Mouse (Mus musculus): ENCODE measurements around the gene Xrcc3. TPM values are rescaled to one million over a fixed set of nuclear protein-coding genes. Genes with fewer than 3 reads are reported as not detected.

The Xrcc3 gene
- polyA plus RNA-seq, 1 experiment from 2014 or later: 3.6 TPM

GRCm38 (mm10) chr12:111832643-111833042 lies 19.0 kb upstream of the Xrcc3 start:
- ATAC-seq (ENCODE audit: low FRiP score): no peak
- Histone ChIP-seq H3K36me3 (peaks cover 99% of the 10 kb centered on the region), H3K27ac (no peak overlapping the region), H3K4me2 (no peak overlapping the region), H3K4me3 (no peak overlapping the region), H3K4me1 (replicated peaks) (no peaks in the 10 kb centered on the region), H3K9me3 (no peaks in the 10 kb centered on the region), H3K27me3 (no peaks in the 10 kb centered on the region), H3K9ac (no peak overlapping the region)
- 92% methylated on average over 5 of the region's 5 CpGs for WGBS

GRCm38 (mm10) chr12:111830375-111830774 lies 16.7 kb upstream of the Xrcc3 start:
- no peaks in the 10 kb centered on the region for H3K27me3 ChIP-seq
- no peaks in the 10 kb centered on the region for H3K4me1 ChIP-seq (replicated peaks)
- ATAC-seq (ENCODE audit: low FRiP score): no peak
- H3K4me3 ChIP-seq: no peak overlapping the region
- H3K4me2 ChIP-seq: no peak overlapping the region
- H3K9ac ChIP-seq: no peak overlapping the region
- H3K36me3 ChIP-seq: peaks cover 99% of the 10 kb centered on the region
- H3K27ac ChIP-seq: 0 out of 2 replicates have a peak overlapping the region, but pooled peaks have one; percentile 14
- WGBS: 90% methylated on average over 10 of the region's 10 CpGs
- H3K9me3 ChIP-seq: no peaks in the 10 kb centered on the region

GRCm38 (mm10) chr12:111829954-111830353 lies 16.3 kb upstream of the Xrcc3 start:
- no peaks in the 10 kb centered on the region for H3K4me1 ChIP-seq (replicated peaks)
- WGBS: 82% methylated on average over 9 of the region's 9 CpGs
- ATAC-seq (ENCODE audit: low FRiP score): no peak
- H3K4me2 ChIP-seq: no peak overlapping the region
- no peaks in the 10 kb centered on the region for H3K9me3 ChIP-seq
- peaks cover 99% of the 10 kb centered on the region for H3K36me3 ChIP-seq
- 0 out of 2 replicates have a peak overlapping the region, but pooled peaks have one; percentile 14 for H3K27ac ChIP-seq
- H3K9ac ChIP-seq: no peak overlapping the region
- no peaks in the 10 kb centered on the region for H3K27me3 ChIP-seq
- no peak overlapping the region for H3K4me3 ChIP-seq

GRCm38 (mm10) chr12:111829447-111829846 lies 15.8 kb upstream of the Xrcc3 start:
- no peak overlapping the region for H3K4me3 ChIP-seq
- H3K36me3 ChIP-seq: peaks cover 99% of the 10 kb centered on the region
- H3K9me3 ChIP-seq: no peaks in the 10 kb centered on the region
- no peak overlapping the region for H3K4me2 ChIP-seq
- no peaks in the 10 kb centered on the region for H3K27me3 ChIP-seq
- 48% methylated on average over 5 of the region's 5 CpGs for WGBS
- no peak overlapping the region for H3K27ac ChIP-seq
- no peak for ATAC-seq (ENCODE audit: low FRiP score)
- H3K9ac ChIP-seq: no peak overlapping the region
- H3K4me1 ChIP-seq (replicated peaks): no peaks in the 10 kb centered on the region

GRCm38 (mm10) chr12:111827556-111827955 lies 13.9 kb upstream of the Xrcc3 start:
- WGBS: 93% methylated on average over 12 of the region's 12 CpGs
- no peak overlapping the region for H3K4me2 ChIP-seq
- H3K36me3 ChIP-seq: peaks cover 91% of the 10 kb centered on the region
- no peak overlapping the region for H3K9ac ChIP-seq
- H3K27ac ChIP-seq: no peak overlapping the region
- H3K27me3 ChIP-seq: no peaks in the 10 kb centered on the region
- no peak for ATAC-seq (ENCODE audit: low FRiP score)
- H3K9me3 ChIP-seq: no peaks in the 10 kb centered on the region
- no peaks in the 10 kb centered on the region for H3K4me1 ChIP-seq (replicated peaks)
- no peak overlapping the region for H3K4me3 ChIP-seq

GRCm38 (mm10) chr12:111821931-111822330 lies 8.3 kb upstream of the Xrcc3 start:
- Histone ChIP-seq H3K4me1 (replicated peaks) (peaks cover 21% of the 10 kb centered on the region), H3K9ac (no peak overlapping the region; the same call in 1 of the 2 replicates), H3K4me3 (no peak overlapping the region), H3K4me2 (no peak overlapping the region), H3K36me3 (peaks cover 36% of the 10 kb centered on the region), H3K27me3 (no peaks in the 10 kb centered on the region), H3K27ac (no peak overlapping the region), H3K9me3 (no peaks in the 10 kb centered on the region)
- WGBS: 70% methylated on average over 4 of the region's 4 CpGs
- no peak for ATAC-seq (ENCODE audit: low FRiP score)

GRCm38 (mm10) chr12:111820708-111821107 lies 7.0 kb upstream of the Xrcc3 start:
- ATAC-seq (ENCODE audit: low FRiP score): no peak
- Histone ChIP-seq H3K9ac (no peak overlapping the region), H3K4me2 (no peak overlapping the region), H3K36me3 (peaks cover 23% of the 10 kb centered on the region), H3K4me3 (no peak overlapping the region), H3K27ac (no peak overlapping the region), H3K4me1 (replicated peaks) (peaks cover 33% of the 10 kb centered on the region), H3K9me3 (no peaks in the 10 kb centered on the region), H3K27me3 (no peaks in the 10 kb centered on the region)
- WGBS: 92% methylated on average over 7 of the region's 7 CpGs

GRCm38 (mm10) chr12:111819936-111820335 lies 6.3 kb upstream of the Xrcc3 start:
- H3K4me3 ChIP-seq: no peak overlapping the region
- H3K4me1 ChIP-seq (replicated peaks): peaks cover 41% of the 10 kb centered on the region
- no peaks in the 10 kb centered on the region for H3K9me3 ChIP-seq
- WGBS: 86% methylated on average over 8 of the region's 8 CpGs
- 0 out of 2 replicates have a peak, but pooled peaks cover 3% of the 10 kb centered on the region for H3K27me3 ChIP-seq
- H3K4me2 ChIP-seq: no peak overlapping the region
- H3K36me3 ChIP-seq: peaks cover 16% of the 10 kb centered on the region
- no peak for ATAC-seq (ENCODE audit: low FRiP score)
- no peak overlapping the region for H3K27ac ChIP-seq
- H3K9ac ChIP-seq: no peak overlapping the region; the same call in 1 of the 2 replicates

GRCm38 (mm10) chr12:111817991-111818390 lies 4.3 kb upstream of the Xrcc3 start:
- ATAC-seq (ENCODE audit: low FRiP score): no peak
- Histone ChIP-seq H3K36me3 (no peaks in the 10 kb centered on the region), H3K4me3 (no peak overlapping the region), H3K4me2 (no peak overlapping the region), H3K9ac (no peak overlapping the region), H3K9me3 (no peaks in the 10 kb centered on the region), H3K27me3 (0 out of 2 replicates have a peak, but pooled peaks cover 3% of the 10 kb centered on the region), H3K4me1 (replicated peaks) (peaks cover 49% of the 10 kb centered on the region), H3K27ac (no peak overlapping the region)
- WGBS: 92% methylated on average over 8 of the region's 8 CpGs

- H3K9me3 ChIP-seq: no peaks in the 10 kb centered on the region
- no peaks in the 10 kb centered on the region for H3K36me3 ChIP-seq
- no peak for ATAC-seq (ENCODE audit: low FRiP score)
- 57% methylated on average over 9 of the region's 9 CpGs for WGBS
- no peak overlapping the region for H3K27ac ChIP-seq
- H3K4me2 ChIP-seq: no peak overlapping the region
- 0 out of 2 replicates have a peak, but pooled peaks cover 3% of the 10 kb centered on the region for H3K27me3 ChIP-seq
- H3K4me3 ChIP-seq: no peak overlapping the region
- 0 out of 2 replicates have a peak overlapping the region, but pooled peaks have one; percentile 6 for H3K9ac ChIP-seq
- peaks cover 48% of the 10 kb centered on the region for H3K4me1 ChIP-seq (replicated peaks)
Observed at GRCm38 (mm10) chr12:111816967-111817366, 3.3 kb upstream of the Xrcc3 start.

- H3K4me1 ChIP-seq (replicated peaks): peaks cover 43% of the 10 kb centered on the region
- H3K4me3 ChIP-seq: no peak overlapping the region
- no peak overlapping the region for H3K27ac ChIP-seq
- WGBS: 60% methylated on average over 13 of the region's 13 CpGs
- H3K36me3 ChIP-seq: no peaks in the 10 kb centered on the region
- ATAC-seq (ENCODE audit: low FRiP score): no peak
- H3K4me2 ChIP-seq: no peak overlapping the region
- H3K9ac ChIP-seq: peak overlapping the region; percentile 46; the same call in 1 of the 2 replicates
- H3K9me3 ChIP-seq: no peaks in the 10 kb centered on the region
- H3K27me3 ChIP-seq: 0 out of 2 replicates have a peak, but pooled peaks cover 3% of the 10 kb centered on the region
Observed at GRCm38 (mm10) chr12:111816528-111816927, 2.9 kb upstream of the Xrcc3 start.

- peak overlapping the region; percentile 75 for H3K4me3 ChIP-seq
- 32% methylated on average over 19 of the region's 19 CpGs for WGBS
- peaks cover 42% of the 10 kb centered on the region for H3K4me1 ChIP-seq (replicated peaks)
- H3K9me3 ChIP-seq: no peaks in the 10 kb centered on the region
- H3K4me2 ChIP-seq: peak overlapping the region; percentile 89
- H3K27ac ChIP-seq: 0 out of 2 replicates have a peak overlapping the region, but pooled peaks have one; percentile 89
- 0 out of 2 replicates have a peak, but pooled peaks cover 3% of the 10 kb centered on the region for H3K27me3 ChIP-seq
- no peak for ATAC-seq (ENCODE audit: low FRiP score)
- peak overlapping the region; percentile 80 for H3K9ac ChIP-seq
- no peaks in the 10 kb centered on the region for H3K36me3 ChIP-seq
Observed at GRCm38 (mm10) chr12:111814769-111815762, 1.4 kb upstream of the Xrcc3 start.

Data from hindbrain, embryonic 13.5 days (tissue).